Mouse (Mus musculus): ENCODE data around the gene Dkkl1.

- TF ChIP-seq CTCF (IDR thresholded peaks at IDR 0.05; ENCODE audit: low read depth, low read length) = no peak
- TF ChIP-seq POLR2A (IDR thresholded peaks at IDR 0.05; ENCODE audit: insufficient read depth, low read length) = no peak
Observed at GRCm38 (mm10) chr7:45176356-45176755, 35.6 kb downstream of the Dkkl1 start.
